Mouse (Mus musculus): Measurements from ENCODE around the gene Mitf. TPM values are rescaled to one million over a fixed set of nuclear protein-coding genes. Genes with fewer than 3 reads are reported as not detected.
A peak's percentile ranks its signal among the peaks of the same experiment; 100 is the strongest.

Gene Mitf
- polyA plus RNA-seq, 1 experiment from 2014 or later, result 1.6 TPM

- no peak overlapping the region for H3K9ac ChIP-seq (ENCODE audit: low read depth, low read length)
- no peak overlapping the region for H3K4me2 ChIP-seq (ENCODE audit: low read length)
- H3K9me3 ChIP-seq (ENCODE audit: control insufficient read depth, low read length), result no peaks in the 10 kb centered on the region
- WGBS, result 78% methylated on average over 6 of the region's 6 CpGs
- no peaks in the 10 kb centered on the region for H3K36me3 ChIP-seq (ENCODE audit: control insufficient read depth, insufficient read depth, low read length)
- no peak for ATAC-seq
- H3K27me3 ChIP-seq (replicated peaks; ENCODE audit: control insufficient read depth, insufficient read depth, low read length), result no peaks in the 10 kb centered on the region
- no peak overlapping the region for H3K4me3 ChIP-seq (ENCODE audit: low read length)
- no peak overlapping the region for H3K27ac ChIP-seq (ENCODE audit: low read depth, low read length)
- H3K4me1 ChIP-seq (ENCODE audit: control insufficient read depth, insufficient read depth, low read depth, low read length), result no peaks in the 10 kb centered on the region
Measured at GRCm38 (mm10) chr6:97782291-97782690, 24.6 kb upstream of the Mitf start.

GRCm38 (mm10) chr6:97786871-97787270 is 20.0 kb upstream of the Mitf start:
- no peaks in the 10 kb centered on the region for H3K27me3 ChIP-seq (replicated peaks; ENCODE audit: control insufficient read depth, insufficient read depth, low read length)
- H3K4me3 ChIP-seq (ENCODE audit: low read length), result no peak overlapping the region
- H3K4me2 ChIP-seq (ENCODE audit: low read length), result no peak overlapping the region
- ATAC-seq, result no peak
- H3K4me1 ChIP-seq (ENCODE audit: control insufficient read depth, insufficient read depth, low read depth, low read length), result no peaks in the 10 kb centered on the region
- H3K27ac ChIP-seq (ENCODE audit: low read depth, low read length), result no peak overlapping the region
- 79% methylated on average over 4 of the region's 4 CpGs for WGBS
- H3K9me3 ChIP-seq (ENCODE audit: control insufficient read depth, low read length), result no peaks in the 10 kb centered on the region
- H3K36me3 ChIP-seq (ENCODE audit: control insufficient read depth, insufficient read depth, low read length), result no peaks in the 10 kb centered on the region
- no peak overlapping the region for H3K9ac ChIP-seq (ENCODE audit: low read depth, low read length)

- no peak overlapping the region for H3K9ac ChIP-seq (ENCODE audit: low read depth, low read length)
- H3K4me2 ChIP-seq (ENCODE audit: low read length), result no peak overlapping the region
- no peak overlapping the region for H3K27ac ChIP-seq (ENCODE audit: low read depth, low read length)
- no peak for ATAC-seq
- no peaks in the 10 kb centered on the region for H3K4me1 ChIP-seq (ENCODE audit: control insufficient read depth, insufficient read depth, low read depth, low read length)
- no peaks in the 10 kb centered on the region for H3K27me3 ChIP-seq (replicated peaks; ENCODE audit: control insufficient read depth, insufficient read depth, low read length)
- H3K9me3 ChIP-seq (ENCODE audit: control insufficient read depth, low read length), result no peaks in the 10 kb centered on the region
- no peaks in the 10 kb centered on the region for H3K36me3 ChIP-seq (ENCODE audit: control insufficient read depth, insufficient read depth, low read length)
- no peak overlapping the region for H3K4me3 ChIP-seq (ENCODE audit: low read length)
- 83% methylated on average over 9 of the region's 9 CpGs for WGBS
Measured at GRCm38 (mm10) chr6:97788361-97788974, 18.4 kb upstream of the Mitf start.

GRCm38 (mm10) chr6:97789700-97790099 is 17.2 kb upstream of the Mitf start:
- no peak overlapping the region for H3K27ac ChIP-seq (ENCODE audit: low read depth, low read length)
- no peak overlapping the region for H3K4me2 ChIP-seq (ENCODE audit: low read length)
- no peaks in the 10 kb centered on the region for H3K9me3 ChIP-seq (ENCODE audit: control insufficient read depth, low read length)
- no peaks in the 10 kb centered on the region for H3K27me3 ChIP-seq (replicated peaks; ENCODE audit: control insufficient read depth, insufficient read depth, low read length)
- no peak overlapping the region for H3K9ac ChIP-seq (ENCODE audit: low read depth, low read length)
- 89% methylated on average over 7 of the region's 7 CpGs for WGBS
- H3K4me1 ChIP-seq (ENCODE audit: control insufficient read depth, insufficient read depth, low read depth, low read length), result no peaks in the 10 kb centered on the region
- no peak overlapping the region for H3K4me3 ChIP-seq (ENCODE audit: low read length)
- ATAC-seq, result no peak
- H3K36me3 ChIP-seq (ENCODE audit: control insufficient read depth, insufficient read depth, low read length), result no peaks in the 10 kb centered on the region

- no peak overlapping the region for H3K9ac ChIP-seq (ENCODE audit: low read depth, low read length)
- H3K36me3 ChIP-seq (ENCODE audit: control insufficient read depth, insufficient read depth, low read length), result no peaks in the 10 kb centered on the region
- H3K4me2 ChIP-seq (ENCODE audit: low read length), result no peak overlapping the region
- no peaks in the 10 kb centered on the region for H3K4me1 ChIP-seq (ENCODE audit: control insufficient read depth, insufficient read depth, low read depth, low read length)
- no peak overlapping the region for H3K27ac ChIP-seq (ENCODE audit: low read depth, low read length)
- 85% methylated on average over 1 of the region's 1 CpGs for WGBS
- no peaks in the 10 kb centered on the region for H3K27me3 ChIP-seq (replicated peaks; ENCODE audit: control insufficient read depth, insufficient read depth, low read length)
- H3K9me3 ChIP-seq (ENCODE audit: control insufficient read depth, low read length), result no peaks in the 10 kb centered on the region
- no peak for ATAC-seq
- no peak overlapping the region for H3K4me3 ChIP-seq (ENCODE audit: low read length)
Measured at GRCm38 (mm10) chr6:97792104-97792503, 14.7 kb upstream of the Mitf start.

GRCm38 (mm10) chr6:97795175-97795574 is 11.7 kb upstream of the Mitf start:
- Histone ChIP-seq H3K36me3 (ENCODE audit: control insufficient read depth, insufficient read depth, low read length) (no peaks in the 10 kb centered on the region), H3K27me3 (replicated peaks; ENCODE audit: control insufficient read depth, insufficient read depth, low read length) (no peaks in the 10 kb centered on the region), H3K4me2 (ENCODE audit: low read length) (no peak overlapping the region), H3K4me1 (ENCODE audit: control insufficient read depth, insufficient read depth, low read depth, low read length) (no peaks in the 10 kb centered on the region), H3K9me3 (ENCODE audit: control insufficient read depth, low read length) (no peaks in the 10 kb centered on the region), H3K27ac (ENCODE audit: low read depth, low read length) (no peak overlapping the region), H3K9ac (ENCODE audit: low read depth, low read length) (no peak overlapping the region), H3K4me3 (ENCODE audit: low read length) (no peak overlapping the region)
- WGBS, result 35% methylated on average over 2 of the region's 2 CpGs
- no peak for ATAC-seq

GRCm38 (mm10) chr6:97800615-97801014 is 6.2 kb upstream of the Mitf start:
- no peak overlapping the region for H3K27ac ChIP-seq (ENCODE audit: low read depth, low read length)
- no peaks in the 10 kb centered on the region for H3K4me1 ChIP-seq (ENCODE audit: control insufficient read depth, insufficient read depth, low read depth, low read length)
- H3K4me2 ChIP-seq (ENCODE audit: low read length), result no peak overlapping the region
- ATAC-seq, result no peak
- no peaks in the 10 kb centered on the region for H3K9me3 ChIP-seq (ENCODE audit: control insufficient read depth, low read length)
- 58% methylated on average over 2 of the region's 2 CpGs for WGBS
- H3K36me3 ChIP-seq (ENCODE audit: control insufficient read depth, insufficient read depth, low read length), result no peaks in the 10 kb centered on the region
- H3K4me3 ChIP-seq (ENCODE audit: low read length), result no peak overlapping the region
- H3K9ac ChIP-seq (ENCODE audit: low read depth, low read length), result no peak overlapping the region
- H3K27me3 ChIP-seq (replicated peaks; ENCODE audit: control insufficient read depth, insufficient read depth, low read length), result no peaks in the 10 kb centered on the region

- no peak overlapping the region for H3K9ac ChIP-seq (ENCODE audit: low read depth, low read length)
- peaks cover 5% of the 10 kb centered on the region for H3K4me1 ChIP-seq (ENCODE audit: control insufficient read depth, insufficient read depth, low read depth, low read length)
- 56% methylated on average over 5 of the region's 5 CpGs for WGBS
- H3K36me3 ChIP-seq (ENCODE audit: control insufficient read depth, insufficient read depth, low read length), result no peaks in the 10 kb centered on the region
- ATAC-seq, result no peak
- no peak overlapping the region for H3K27ac ChIP-seq (ENCODE audit: low read depth, low read length)
- H3K4me2 ChIP-seq (ENCODE audit: low read length), result peak overlapping the region; percentile 100
- H3K4me3 ChIP-seq (ENCODE audit: low read length), result peak overlapping the region; percentile 65
- H3K9me3 ChIP-seq (ENCODE audit: control insufficient read depth, low read length), result no peaks in the 10 kb centered on the region
- peaks cover 2% of the 10 kb centered on the region; the same call in 1 of the 2 replicates for H3K27me3 ChIP-seq (replicated peaks; ENCODE audit: control insufficient read depth, insufficient read depth, low read length)
Measured at GRCm38 (mm10) chr6:97806051-97806450, 801 bp upstream of the Mitf start.

- 71% methylated on average over 4 of the region's 4 CpGs for WGBS
- Histone ChIP-seq H3K27me3 (replicated peaks; ENCODE audit: control insufficient read depth, insufficient read depth, low read length) (peaks cover 2% of the 10 kb centered on the region; the same call in 1 of the 2 replicates), H3K27ac (ENCODE audit: low read depth, low read length) (no peak overlapping the region), H3K4me2 (ENCODE audit: low read length) (no peak overlapping the region), H3K9ac (ENCODE audit: low read depth, low read length) (no peak overlapping the region), H3K4me1 (ENCODE audit: control insufficient read depth, insufficient read depth, low read depth, low read length) (no peaks in the 10 kb centered on the region), H3K36me3 (ENCODE audit: control insufficient read depth, insufficient read depth, low read length) (no peaks in the 10 kb centered on the region), H3K4me3 (ENCODE audit: low read length) (no peak overlapping the region), H3K9me3 (ENCODE audit: control insufficient read depth, low read length) (no peaks in the 10 kb centered on the region)
- no peak for ATAC-seq
Measured at GRCm38 (mm10) chr6:97814191-97814590, 7.3 kb downstream of the Mitf start.

GRCm38 (mm10) chr6:97815723-97816122 is 8.9 kb downstream of the Mitf start:
- Histone ChIP-seq H3K9ac (ENCODE audit: low read depth, low read length) (no peak overlapping the region), H3K27ac (ENCODE audit: low read depth, low read length) (no peak overlapping the region), H3K27me3 (replicated peaks; ENCODE audit: control insufficient read depth, insufficient read depth, low read length) (no peaks in the 10 kb centered on the region), H3K4me2 (ENCODE audit: low read length) (no peak overlapping the region), H3K36me3 (ENCODE audit: control insufficient read depth, insufficient read depth, low read length) (no peaks in the 10 kb centered on the region), H3K9me3 (ENCODE audit: control insufficient read depth, low read length) (no peaks in the 10 kb centered on the region), H3K4me1 (ENCODE audit: control insufficient read depth, insufficient read depth, low read depth, low read length) (no peaks in the 10 kb centered on the region), H3K4me3 (ENCODE audit: low read length) (no peak overlapping the region)
- no peak for ATAC-seq
- 65% methylated on average over 1 of the region's 1 CpGs for WGBS

Data from hindbrain, embryonic 16.5 days (tissue).